Mouse (Mus musculus) forebrain, embryonic 13.5 days (tissue): ENCODE measurements at regions not wholly inside any gene's neighbourhood (a gene's known extent, or its start where the extent isn't known, plus 50 kb on each side); places are given as distances from the start of the nearest gene placed in this dataset.

Experiments used
- ATAC-seq: fragments of 200-750 bp; cut with Nextera tagmentation; 2 replicates; pipeline ENCODE4 v1.8.0; 2017
- H3K27ac ChIP-seq: fragments of 300-500 bp; sonication (generic); 2 replicates; pipeline ENCODE4 v1.5.1; 2015; ENCODE audit warnings: inconsistent platforms, mild to moderate bottlenecking, moderate library complexity
- H3K27me3 ChIP-seq: fragments of 300-500 bp; sonication (generic); 2 replicates; pipeline ENCODE4 v1.6.1; 2015; ENCODE audit warnings: mild to moderate bottlenecking, inconsistent platforms
- H3K36me3 ChIP-seq: fragments of 300-500 bp; sonication (generic); 2 replicates; pipeline ENCODE4 v1.6.1; 2015; ENCODE audit warnings: mild to moderate bottlenecking, inconsistent platforms; ENCODE audit not compliant: poor library complexity, severe bottlenecking
- H3K4me1 ChIP-seq: fragments of 300-500 bp; sonication (generic); 2 replicates; pipeline ENCODE4 v1.6.1; 2015; ENCODE audit warnings: inconsistent platforms
- H3K4me2 ChIP-seq: fragments of 300-500 bp; sonication (generic); 2 replicates; pipeline ENCODE4 v1.6.1; 2015; ENCODE audit warnings: inconsistent platforms, mild to moderate bottlenecking, moderate library complexity
- H3K4me3 ChIP-seq: fragments of 300-500 bp; sonication (generic); 2 replicates; pipeline ENCODE4 v1.5.1; 2015; ENCODE audit warnings: mild to moderate bottlenecking, inconsistent platforms
- H3K9ac ChIP-seq: fragments of 300-500 bp; sonication (generic); 2 replicates; pipeline ENCODE4 v1.6.1; 2015; ENCODE audit warnings: mild to moderate bottlenecking, inconsistent platforms
- H3K9me3 ChIP-seq: fragments of 300-500 bp; sonication (generic); replicated peaks from 2 replicates; pipeline ENCODE4 v1.6.1; 2016; ENCODE audit warnings: inconsistent platforms
- WGBS: fragments of 180-500 bp; shearing (Covaris S2); methylation state at CpG from one replicate; pipeline ENCODE4 v1.1.7; 2015; 5-methylcytosine and 5-hydroxymethylcytosine counted together

DNA sequence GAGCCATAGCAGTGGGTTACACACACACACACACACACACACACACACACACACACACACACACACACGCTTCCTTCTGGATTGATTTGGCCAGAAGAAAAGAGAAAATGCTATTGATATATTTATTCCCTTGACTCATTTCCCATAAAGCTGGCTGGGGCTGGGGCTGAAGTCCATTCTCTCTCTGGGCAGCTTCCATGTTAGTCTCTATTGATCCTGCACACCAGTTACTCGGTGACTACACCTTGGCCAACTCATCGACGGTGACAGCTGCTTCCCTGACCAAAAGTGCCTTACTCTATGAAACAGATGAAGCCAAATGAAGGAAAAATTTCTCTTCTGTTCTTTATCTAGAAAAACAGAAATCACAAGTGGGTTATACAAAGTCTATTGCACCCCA is 82.1 kb downstream of the Snx18 start:
- H3K4me2 ChIP-seq, result no peak overlapping the region
- H3K4me3 ChIP-seq, result no peak overlapping the region
- ATAC-seq, result no peak
- H3K27me3 ChIP-seq, result no peaks in the 10 kb centered on the region
- H3K4me1 ChIP-seq, result peaks cover 8% of the 10 kb centered on the region; the same call in 1 of the 2 replicates
- H3K9ac ChIP-seq, result no peak overlapping the region
- WGBS, result 86% methylated on average over 4 of the region's 4 CpGs
- no peaks in the 10 kb centered on the region for H3K9me3 ChIP-seq
- H3K27ac ChIP-seq, result no peak overlapping the region
- no peaks in the 10 kb centered on the region for H3K36me3 ChIP-seq

- Histone ChIP-seq H3K36me3 (no peaks in the 10 kb centered on the region), H3K9ac (no peak overlapping the region), H3K4me2 (no peak overlapping the region), H3K4me1 (peaks cover 8% of the 10 kb centered on the region; the same call in 1 of the 2 replicates), H3K4me3 (no peak overlapping the region), H3K9me3 (no peaks in the 10 kb centered on the region), H3K27me3 (no peaks in the 10 kb centered on the region), H3K27ac (no peak overlapping the region)
- WGBS, result 84% methylated on average over 8 of the region's 8 CpGs
- no peak for ATAC-seq
These were observed 83.5 kb downstream of the Snx18 start for GRCm38 (mm10) chr13:113534664-113535455.

DNA sequence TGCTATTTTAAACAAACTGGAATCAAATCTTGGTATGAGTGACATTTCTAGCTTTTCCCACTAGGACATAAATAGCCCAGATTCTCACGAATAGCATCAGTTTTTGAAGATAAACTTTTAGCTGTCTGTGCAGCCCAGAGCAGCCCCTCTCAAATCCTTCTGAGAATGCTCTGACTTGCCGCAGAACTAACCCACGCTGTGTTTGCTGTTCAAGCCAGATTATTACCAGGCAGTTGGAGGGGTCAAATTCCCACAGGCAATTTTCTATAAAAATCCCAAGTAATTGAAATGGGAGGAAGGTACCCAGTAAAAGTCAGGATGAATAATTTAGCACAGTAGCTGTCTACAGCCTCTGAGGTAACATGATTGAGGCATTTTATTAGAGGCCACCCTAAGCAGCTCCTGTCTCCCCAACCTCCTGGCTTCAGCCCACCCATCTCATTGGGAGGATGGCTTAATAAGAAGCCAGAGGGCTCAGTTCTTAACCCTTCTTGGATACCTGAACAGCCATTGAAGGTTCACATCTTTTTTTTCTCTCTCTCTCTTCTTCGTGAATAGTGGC is 84.4 kb downstream of the Snx18 start:
- WGBS, result 66% methylated on average over 4 of the region's 4 CpGs

GRCm38 (mm10) chr13:113526997-113527396 is 91.4 kb downstream of the Snx18 start:
- 84% methylated on average over 6 of the region's 6 CpGs for WGBS
- no peaks in the 10 kb centered on the region for H3K27me3 ChIP-seq
- H3K9ac ChIP-seq, result no peak overlapping the region
- no peak overlapping the region for H3K4me3 ChIP-seq
- H3K36me3 ChIP-seq, result no peaks in the 10 kb centered on the region
- no peaks in the 10 kb centered on the region for H3K9me3 ChIP-seq
- H3K27ac ChIP-seq, result no peak overlapping the region
- ATAC-seq, result no peak
- H3K4me2 ChIP-seq, result no peak overlapping the region
- no peaks in the 10 kb centered on the region for H3K4me1 ChIP-seq

More for the DNA sequence above, 84.4 kb downstream of the Snx18 start:
- Histone ChIP-seq H3K27ac (no peak overlapping the region), H3K4me1 (peaks cover 8% of the 10 kb centered on the region; the same call in 1 of the 2 replicates), H3K9me3 (no peaks in the 10 kb centered on the region), H3K9ac (no peak overlapping the region), H3K4me3 (no peak overlapping the region), H3K36me3 (no peaks in the 10 kb centered on the region), H3K4me2 (no peak overlapping the region), H3K27me3 (no peaks in the 10 kb centered on the region)
- no peak for ATAC-seq

DNA sequence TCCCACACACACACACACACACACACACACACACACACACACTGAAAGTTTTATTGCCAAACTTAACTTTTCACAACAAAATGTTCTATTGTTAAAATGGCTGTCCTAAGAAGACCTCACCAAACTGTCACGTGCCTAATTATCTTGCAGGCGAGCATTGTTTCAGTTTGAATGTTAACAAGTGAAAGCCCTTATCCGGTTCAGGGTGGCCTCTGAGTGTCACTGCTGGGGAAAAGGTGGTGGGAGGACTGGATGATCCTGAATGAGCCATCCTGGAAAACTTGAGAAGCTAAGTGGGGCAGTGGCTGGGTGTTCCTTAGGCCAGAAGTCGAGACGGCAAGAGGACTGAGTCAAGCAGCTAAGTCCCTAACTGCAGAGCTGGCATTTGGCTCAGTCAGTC is 94.9 kb downstream of the Snx18 start:
- Histone ChIP-seq H3K9ac (no peak overlapping the region), H3K27me3 (no peaks in the 10 kb centered on the region), H3K36me3 (no peaks in the 10 kb centered on the region), H3K9me3 (no peaks in the 10 kb centered on the region), H3K4me1 (no peaks in the 10 kb centered on the region), H3K4me3 (no peak overlapping the region), H3K4me2 (no peak overlapping the region), H3K27ac (no peak overlapping the region)
- WGBS, result 71% methylated on average over 5 of the region's 5 CpGs
- ATAC-seq, result no peak

GRCm38 (mm10) chr13:113518144-113518543 is 100.2 kb downstream of the Snx18 start:
- ATAC-seq, result no peak
- H3K27me3 ChIP-seq, result no peaks in the 10 kb centered on the region
- no peaks in the 10 kb centered on the region for H3K36me3 ChIP-seq
- no peak overlapping the region for H3K4me2 ChIP-seq
- no peaks in the 10 kb centered on the region for H3K9me3 ChIP-seq
- no peaks in the 10 kb centered on the region for H3K4me1 ChIP-seq
- H3K9ac ChIP-seq, result no peak overlapping the region
- H3K4me3 ChIP-seq, result no peak overlapping the region
- 87% methylated on average over 6 of the region's 6 CpGs for WGBS
- no peak overlapping the region for H3K27ac ChIP-seq

DNA sequence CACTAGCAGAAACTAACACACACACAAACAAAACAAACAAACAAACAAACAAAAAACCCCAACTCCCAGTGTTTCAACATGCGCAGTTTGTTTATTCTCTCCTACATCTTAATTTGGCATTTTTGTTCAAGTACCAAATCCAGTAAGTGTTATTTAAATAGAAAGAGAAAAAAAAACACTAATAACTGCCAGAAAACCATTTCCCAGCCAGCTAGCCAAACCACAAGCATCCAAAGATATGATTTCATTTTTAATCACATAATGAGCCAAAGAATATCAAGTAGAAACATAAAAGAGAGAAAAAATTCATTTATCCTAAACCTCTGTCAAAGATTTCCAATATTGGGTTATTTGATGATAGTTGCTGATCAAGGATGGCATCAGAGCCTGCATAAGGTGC is 102.3 kb downstream of the Snx18 start:
- ATAC-seq, result no peak
- no peaks in the 10 kb centered on the region for H3K4me1 ChIP-seq
- no peaks in the 10 kb centered on the region for H3K36me3 ChIP-seq
- H3K9me3 ChIP-seq, result no peaks in the 10 kb centered on the region
- H3K27ac ChIP-seq, result no peak overlapping the region
- no peaks in the 10 kb centered on the region for H3K27me3 ChIP-seq
- H3K4me3 ChIP-seq, result no peak overlapping the region
- no peak overlapping the region for H3K9ac ChIP-seq
- H3K4me2 ChIP-seq, result no peak overlapping the region
- WGBS, result 98% methylated on average over 1 of the region's 1 CpGs

DNA sequence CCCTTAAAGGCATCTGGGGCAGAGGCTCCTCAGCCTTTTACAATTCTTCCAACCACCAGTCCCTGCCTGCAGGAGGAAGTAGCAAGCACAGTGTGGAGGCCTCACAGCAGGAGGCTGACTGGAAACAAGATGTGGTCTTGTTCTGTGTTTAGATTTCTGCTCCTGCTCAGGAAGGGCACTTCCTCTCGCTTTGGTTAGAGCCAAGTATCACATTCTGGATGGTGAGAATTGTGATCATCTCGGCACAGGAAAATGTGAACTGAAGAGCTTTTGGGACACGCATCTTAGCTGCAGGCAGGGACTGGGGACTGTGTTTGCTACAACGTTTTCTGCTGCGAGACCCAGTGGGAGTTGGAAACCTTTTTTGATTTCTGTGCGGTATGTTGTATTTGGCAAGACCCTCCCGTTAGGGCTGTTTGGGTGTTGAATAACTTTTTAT is 103.2 kb downstream of the Snx18 start:
- Histone ChIP-seq H3K27me3 (no peaks in the 10 kb centered on the region), H3K27ac (no peak overlapping the region), H3K36me3 (no peaks in the 10 kb centered on the region), H3K9me3 (no peaks in the 10 kb centered on the region), H3K4me3 (no peak overlapping the region), H3K4me2 (no peak overlapping the region), H3K4me1 (no peaks in the 10 kb centered on the region), H3K9ac (no peak overlapping the region)
- 63% methylated on average over 7 of the region's 7 CpGs for WGBS
- ATAC-seq, result no peak

DNA sequence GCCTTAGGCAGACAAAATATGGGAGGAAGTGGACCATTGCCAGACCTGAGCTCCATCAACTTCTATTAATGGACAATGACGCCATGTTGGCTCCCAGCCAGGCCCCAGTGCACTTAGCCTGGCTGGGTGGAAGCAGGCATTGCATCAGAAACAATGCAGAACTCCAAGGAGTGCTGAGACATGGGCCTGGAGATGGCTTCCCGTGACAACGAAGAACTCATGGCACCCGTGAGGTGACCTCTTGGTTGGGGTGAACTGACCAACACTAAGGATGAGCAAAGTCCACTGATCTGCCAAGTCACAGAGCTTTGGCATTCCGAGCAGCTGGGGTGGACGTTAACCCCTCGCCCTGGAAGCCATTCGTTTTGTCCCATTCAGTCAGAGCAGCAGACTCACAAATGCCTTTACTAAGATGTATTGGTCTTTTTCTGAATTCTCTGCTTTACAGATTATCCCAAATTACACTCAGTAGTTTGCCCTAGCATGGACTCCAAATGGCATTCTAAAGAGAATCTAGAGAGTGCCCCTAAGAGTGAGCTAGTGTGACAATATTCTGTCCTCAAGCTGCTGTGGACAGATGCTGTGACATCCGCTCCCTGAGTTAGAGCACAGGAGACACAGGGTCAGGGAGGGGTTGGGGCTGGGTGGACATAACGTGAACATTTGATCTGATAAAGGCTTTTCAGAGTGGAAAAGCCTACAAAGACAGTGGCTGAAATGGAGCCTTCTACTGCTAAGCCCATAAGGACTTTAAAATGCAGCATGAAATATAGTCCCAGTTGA is 108.8 kb downstream of the Snx18 start:
- Histone ChIP-seq H3K9ac (no peak overlapping the region), H3K36me3 (no peaks in the 10 kb centered on the region), H3K27me3 (no peaks in the 10 kb centered on the region), H3K4me3 (no peak overlapping the region), H3K27ac (no peak overlapping the region), H3K9me3 (no peaks in the 10 kb centered on the region), H3K4me2 (no peak overlapping the region), H3K4me1 (no peaks in the 10 kb centered on the region)
- peak; percentile 38; the same call in 1 of the 2 replicates for ATAC-seq
- 83% methylated on average over 10 of the region's 10 CpGs for WGBS

GRCm38 (mm10) chr13:113508124-113508728 is 110.1 kb downstream of the Snx18 start:
- H3K27ac ChIP-seq, result no peak overlapping the region
- no peak overlapping the region for H3K4me3 ChIP-seq
- no peak for ATAC-seq
- WGBS, result 90% methylated on average over 11 of the region's 11 CpGs
- no peaks in the 10 kb centered on the region for H3K27me3 ChIP-seq
- no peaks in the 10 kb centered on the region for H3K9me3 ChIP-seq
- H3K4me1 ChIP-seq, result no peaks in the 10 kb centered on the region
- no peak overlapping the region for H3K9ac ChIP-seq
- no peak overlapping the region for H3K4me2 ChIP-seq
- no peaks in the 10 kb centered on the region for H3K36me3 ChIP-seq

DNA sequence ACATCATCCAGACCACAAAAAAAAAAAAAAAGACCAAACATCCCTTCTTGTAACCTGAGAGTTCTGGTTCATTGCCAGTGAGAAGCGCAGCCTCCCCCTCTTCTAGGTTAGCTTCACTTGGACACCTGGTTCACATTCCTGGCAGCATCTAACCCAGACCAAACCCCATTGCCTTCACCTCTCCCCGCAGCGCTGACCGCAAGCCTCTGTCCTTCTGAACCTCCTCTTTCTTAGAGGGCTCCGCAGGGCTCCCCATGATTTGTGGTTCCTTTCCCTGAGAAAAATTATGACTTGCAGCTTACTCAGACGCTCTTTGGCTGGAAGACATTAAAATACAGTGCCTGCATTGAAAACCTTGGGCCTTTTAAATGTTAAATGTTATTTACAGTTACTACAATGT is 115.8 kb downstream of the Snx18 start:
- H3K4me2 ChIP-seq, result no peak overlapping the region
- no peak for ATAC-seq
- 90% methylated on average over 6 of the region's 6 CpGs for WGBS

DNA sequence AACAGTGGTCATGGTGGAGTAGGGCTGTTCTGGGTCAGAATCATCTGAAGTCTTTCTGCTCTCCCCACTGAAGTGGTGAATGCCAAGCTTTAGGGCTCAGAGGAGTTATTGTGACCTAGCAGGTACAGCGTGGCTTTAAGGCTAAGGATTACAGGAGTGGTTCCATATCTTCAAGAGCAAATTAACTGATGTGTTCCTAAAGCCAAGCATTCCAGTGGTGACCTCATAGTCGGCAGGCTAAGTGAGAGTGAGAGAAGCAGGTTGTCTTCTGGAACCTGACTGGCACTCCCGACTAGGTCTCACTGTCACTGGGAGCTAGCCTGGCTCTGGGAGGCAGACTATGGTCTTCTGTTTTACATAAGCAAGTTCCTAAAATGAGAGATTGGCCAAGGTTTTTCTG is 116.3 kb downstream of the Snx18 start:
- Histone ChIP-seq H3K27me3 (no peaks in the 10 kb centered on the region), H3K4me3 (no peak overlapping the region), H3K4me1 (no peaks in the 10 kb centered on the region), H3K27ac (no peak overlapping the region), H3K4me2 (no peak overlapping the region), H3K36me3 (no peaks in the 10 kb centered on the region), H3K9me3 (no peaks in the 10 kb centered on the region), H3K9ac (no peak overlapping the region)
- ATAC-seq, result no peak
- 76% methylated on average over 3 of the region's 3 CpGs for WGBS

More for the DNA sequence above, 115.8 kb downstream of the Snx18 start:
- no peaks in the 10 kb centered on the region for H3K36me3 ChIP-seq
- no peak overlapping the region for H3K4me3 ChIP-seq
- no peaks in the 10 kb centered on the region for H3K27me3 ChIP-seq
- no peaks in the 10 kb centered on the region for H3K9me3 ChIP-seq
- no peak overlapping the region for H3K27ac ChIP-seq
- H3K4me1 ChIP-seq, result no peaks in the 10 kb centered on the region
- no peak overlapping the region for H3K9ac ChIP-seq
